ENCODE assay signal across 12 mouse cellular contexts in the genomic region with DNA sequence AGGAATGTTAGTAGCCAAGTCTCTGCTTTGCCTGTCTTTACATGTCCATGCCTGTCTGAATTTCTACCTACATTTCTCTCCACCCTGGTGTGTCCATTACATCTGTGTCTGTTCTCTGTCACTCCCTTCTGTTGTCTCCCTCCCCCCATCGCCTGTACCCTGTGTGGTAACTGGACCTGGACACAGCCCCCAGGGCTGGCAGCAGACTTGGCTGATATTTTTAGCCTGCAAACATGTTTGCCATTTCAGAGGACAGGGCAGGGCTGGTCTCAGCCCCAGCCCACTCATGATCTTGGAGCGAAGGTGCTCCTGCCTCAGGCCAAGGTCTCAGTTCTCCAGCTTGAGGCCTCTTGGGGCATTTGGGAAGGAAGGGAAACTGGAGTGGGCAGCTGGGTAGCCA. TPM values are rescaled to one million over a fixed set of nuclear protein-coding genes. Genes with fewer than 3 reads are reported as not detected.
DNase-seq lines count a peak whose midpoint lies in the region; ATAC-seq lines count a peak whose summit lies in the region.
"Had no signal": no experiment of that assay in that cellular context is flagged by ENCODE, and none has a peak within 500 bp of the region (broad histone marks: within the 10 kb centered on the region; RNA-seq: fewer than 3 reads in every experiment).

No protein-coding gene starts in this region.

- H3K4me1 ChIP-seq in heart, embryonic 10.5 days, result peaks cover 84% of the 10 kb centered on the region
- peaks cover 66% of the 10 kb centered on the region for H3K4me1 ChIP-seq in limb, embryonic 13.5 days

- 21% methylated on average over 2 of the region's 2 CpGs for WGBS in heart, embryonic 10.5 days
- 42% methylated on average over 2 of the region's 2 CpGs for WGBS in limb, embryonic 13.5 days

- DNase-seq in gastrocnemius, adult 18-20 months (ENCODE audit: low spot score), result peak; percentile 88
- no peak for DNase-seq in gastrocnemius, postnatal 4 days (ENCODE audit: low spot score in 2 of 2)
- DNase-seq in ZHBTc4 (ENCODE audit: low read depth, low spot score), result peak; percentile 4
- DNase-seq in heart, embryonic 10.5 days (ENCODE audit: low spot score), result no peak
- DNase-seq in embryo, embryonic 10.5 days (ENCODE audit: low spot score), result no peak
- no peak for DNase-seq in right cerebral cortex, adult 2 months (ENCODE audit: low spot score in 2 of 2)
- DNase-seq: B cell, adult 2 months; forebrain, postnatal 0 days had no signal

- H3K9me3 ChIP-seq in heart, embryonic 10.5 days, result no peaks in the 10 kb centered on the region
- no peaks in the 10 kb centered on the region for H3K9me3 ChIP-seq in limb, embryonic 13.5 days
- H3K9me3 ChIP-seq: midbrain, embryonic 12.5 days had no signal

- peak overlapping the region; percentile 95 for H3K27ac ChIP-seq in heart, embryonic 10.5 days
- peak overlapping the region; percentile 98; the same call in 1 of the 2 replicates for H3K27ac ChIP-seq in limb, embryonic 13.5 days
- H3K27ac ChIP-seq: midbrain, embryonic 12.5 days had no signal

- H3K27me3 ChIP-seq in heart, embryonic 10.5 days (ENCODE audit: insufficient read depth, poor library complexity, severe bottlenecking), result peaks cover 8% of the 10 kb centered on the region; the same call in 1 of the 2 replicates
- no peaks in the 10 kb centered on the region for H3K27me3 ChIP-seq in limb, embryonic 13.5 days
- H3K27me3 ChIP-seq: Patski had no signal

- H3K4me2 ChIP-seq in limb, embryonic 13.5 days (replicated peaks), result peak overlapping the region; percentile 81
- H3K4me2 ChIP-seq: midbrain, embryonic 12.5 days had no signal

- H3K4me3 ChIP-seq in heart, embryonic 10.5 days, result peak overlapping the region; percentile 81
- H3K4me3 ChIP-seq in limb, embryonic 13.5 days, result peak overlapping the region; percentile 87; the same call in 1 of the 2 replicates

- peak overlapping the region; percentile 93; the same call in 1 of the 2 replicates for H3K9ac ChIP-seq in limb, embryonic 13.5 days
- H3K9ac ChIP-seq: forebrain, postnatal 0 days; midbrain, embryonic 12.5 days had no signal

- no peak for ATAC-seq in limb, embryonic 13.5 days (ENCODE audit: low FRiP score, low read depth)
- no peak for ATAC-seq in erythroid progenitor cell, adult 5-6 weeks (replicated peaks; ENCODE audit: low FRiP score, poor library complexity, severe bottlenecking)
- ATAC-seq: forebrain, postnatal 0 days; Patski had no signal

- H3K36me3 ChIP-seq in heart, embryonic 10.5 days, result no peaks in the 10 kb centered on the region
- H3K36me3 ChIP-seq in limb, embryonic 13.5 days, result no peaks in the 10 kb centered on the region
- H3K36me3 ChIP-seq: midbrain, embryonic 12.5 days had no signal

RNA-seq across cellular contexts. Expression of a gene that starts 1.3 kb away (rescaled TPM):
- 100 to 1,000 TPM; 199 to 202 TPM for total RNA-seq in gastrocnemius, adult 18-20 months (2021)
- total RNA-seq in gastrocnemius, postnatal 4 days (2021), result 100 to 1,000 TPM; 377 to 414 TPM
- polyA plus RNA-seq in heart, embryonic 10.5 days (2016; fragmentation: Nextera tagmentation; extraction: Ambion mirVana), result 15.1 and 19.4 TPM in 2 replicates
- 35.2 and 35.6 TPM in 2 replicates for polyA plus RNA-seq in limb, embryonic 13.5 days (2015; fragmentation: Nextera tagmentation; extraction: Ambion mirVana)
- total RNA-seq in erythroid progenitor cell, adult 5-6 weeks (2015; ENCODE audit: low replicate concordance), result 13.0 and 13.8 TPM in 2 replicates
- total RNA-seq in erythroid progenitor cell, adult 5-6 weeks (2017; ENCODE audit: low replicate concordance), result 13.3 and 15.7 TPM in 2 replicates

RNA-seq across cellular contexts. Expression of a gene that starts 21.0 kb away (rescaled TPM):
- 100 to 1,000 TPM; 452 to 469 TPM for total RNA-seq in gastrocnemius, adult 18-20 months (2021)
- 100 to 1,000 TPM; 704 to 748 TPM for total RNA-seq in gastrocnemius, postnatal 4 days (2021)
- 378 and 459 TPM in 2 replicates for polyA plus RNA-seq in heart, embryonic 10.5 days (2016; fragmentation: Nextera tagmentation; extraction: Ambion mirVana)
- polyA plus RNA-seq in limb, embryonic 13.5 days (2015; fragmentation: Nextera tagmentation; extraction: Ambion mirVana), result 508 and 512 TPM in 2 replicates
- total RNA-seq in erythroid progenitor cell, adult 5-6 weeks (2015; ENCODE audit: low replicate concordance), result 198 and 228 TPM in 2 replicates
- 92.0 and 153 TPM in 2 replicates for total RNA-seq in erythroid progenitor cell, adult 5-6 weeks (2017; ENCODE audit: low replicate concordance)

RNA-seq across cellular contexts. Expression of a gene that starts 34.2 kb away (rescaled TPM):
- 1 to 10 TPM; 7.6 to 8.2 TPM for total RNA-seq in gastrocnemius, adult 18-20 months (2021)
- 10 to 100 TPM; 12.7 to 14.9 TPM for total RNA-seq in gastrocnemius, postnatal 4 days (2021)
- 25.7 and 32.8 TPM in 2 replicates for polyA plus RNA-seq in heart, embryonic 10.5 days (2016; fragmentation: Nextera tagmentation; extraction: Ambion mirVana)
- polyA plus RNA-seq in limb, embryonic 13.5 days (2015; fragmentation: Nextera tagmentation; extraction: Ambion mirVana), result 35.6 and 36.5 TPM in 2 replicates
- 0.84 and 3.2 TPM in 2 replicates for total RNA-seq in erythroid progenitor cell, adult 5-6 weeks (2015; ENCODE audit: low replicate concordance)
- 3.7 and 4.4 TPM in 2 replicates for total RNA-seq in erythroid progenitor cell, adult 5-6 weeks (2017; ENCODE audit: low replicate concordance)

RNA-seq across cellular contexts. Expression of a gene that starts 46.1 kb away (rescaled TPM):
- 10 to 100 TPM; 21.6 to 24.2 TPM for total RNA-seq in gastrocnemius, adult 18-20 months (2021)
- total RNA-seq in gastrocnemius, postnatal 4 days (2021), result 10 to 100 TPM; 61.1 to 69.8 TPM
- 113 and 140 TPM in 2 replicates for polyA plus RNA-seq in heart, embryonic 10.5 days (2016; fragmentation: Nextera tagmentation; extraction: Ambion mirVana)
- 192 and 193 TPM in 2 replicates for polyA plus RNA-seq in limb, embryonic 13.5 days (2015; fragmentation: Nextera tagmentation; extraction: Ambion mirVana)
- 59.9 and 70.3 TPM in 2 replicates for total RNA-seq in erythroid progenitor cell, adult 5-6 weeks (2015; ENCODE audit: low replicate concordance)
- 84.2 and 125 TPM in 2 replicates for total RNA-seq in erythroid progenitor cell, adult 5-6 weeks (2017; ENCODE audit: low replicate concordance)

RNA-seq across cellular contexts. Expression of a gene that starts 58.5 kb away (rescaled TPM):
- total RNA-seq in gastrocnemius, adult 18-20 months (2021), result 1 to 10 TPM; 3.1 to 4.5 TPM
- total RNA-seq in gastrocnemius, postnatal 4 days (2021), result 10 to 100 TPM; 24.3 to 26.7 TPM
- polyA plus RNA-seq in heart, embryonic 10.5 days (2016; fragmentation: Nextera tagmentation; extraction: Ambion mirVana), result 17.4 and 24.4 TPM in 2 replicates
- polyA plus RNA-seq in limb, embryonic 13.5 days (2015; fragmentation: Nextera tagmentation; extraction: Ambion mirVana), result 36.9 and 37.2 TPM in 2 replicates
- 6.5 and 9.6 TPM in 2 replicates for total RNA-seq in erythroid progenitor cell, adult 5-6 weeks (2015; ENCODE audit: low replicate concordance)
- 7.1 and 14.0 TPM in 2 replicates for total RNA-seq in erythroid progenitor cell, adult 5-6 weeks (2017; ENCODE audit: low replicate concordance)

Comparison
In these comparisons a context has a peak if more than half of its experiments do, and no peak if none do; other contexts are left out.
1. DNase-seq: peak in gastrocnemius, adult 18-20 months (single experiment) and ZHBTc4 (single experiment); none in gastrocnemius, postnatal 4 days (0 of 2), heart, embryonic 10.5 days (single experiment), embryo, embryonic 10.5 days (single experiment) and right cerebral cortex, adult 2 months (0 of 2).
2. RNA of a gene that starts 1.3 kb away (total RNA-seq): 377 to 414 TPM in gastrocnemius, postnatal 4 days and 199 to 202 TPM in gastrocnemius, adult 18-20 months; 13.0 to 15.7 TPM in erythroid progenitor cell, adult 5-6 weeks; every median in the first group is over 10 times any median in the second.